Mouse (Mus musculus) embryo, embryonic 10.5 days (tissue): ENCODE data around the gene Depdc1a.
"Not testable (repeated sequence)": the region's sequence is repeated elsewhere in the genome, so short reads cannot be mapped to it uniquely, and the experiment has no call there.

Experiments used
- DNase-seq: peaks from one replicate; pipeline ENCODE4 v3.0.0-alpha.2; 2015; ENCODE audit warnings: low spot score

The Depdc1a gene

DNA sequence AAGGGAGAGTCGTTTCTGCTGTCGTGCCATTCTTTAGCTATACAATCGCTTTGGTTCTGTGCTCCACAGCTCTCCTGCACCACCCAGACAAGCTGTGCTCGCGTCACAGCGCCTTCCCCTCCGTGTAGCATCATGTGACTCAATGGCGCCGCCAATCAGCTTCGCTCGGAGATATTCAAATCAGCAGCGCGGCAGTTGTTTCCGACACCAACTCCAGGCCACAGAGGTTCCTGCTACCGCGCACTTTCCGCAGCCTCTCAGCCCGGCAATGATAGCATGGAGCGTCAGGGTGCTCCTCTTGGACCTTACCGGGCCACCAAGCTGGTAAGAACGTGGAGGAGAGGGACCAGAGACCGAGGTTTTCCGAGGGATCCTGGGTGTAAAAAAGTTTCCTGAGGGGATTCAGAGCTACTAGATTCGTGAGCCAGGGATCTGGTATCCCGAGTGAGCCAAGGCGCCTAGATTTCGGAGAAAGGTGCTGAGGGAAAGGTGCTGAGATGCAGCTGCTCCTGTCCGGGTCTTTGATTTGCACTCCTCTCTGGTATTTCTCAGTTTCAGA is at the start of gene Depdc1a:
Depdc1a (plus strand) TSS at position 191 of the 559 bp plus-strand sequence.
- peak; percentile 97 for DNase-seq

DNA sequence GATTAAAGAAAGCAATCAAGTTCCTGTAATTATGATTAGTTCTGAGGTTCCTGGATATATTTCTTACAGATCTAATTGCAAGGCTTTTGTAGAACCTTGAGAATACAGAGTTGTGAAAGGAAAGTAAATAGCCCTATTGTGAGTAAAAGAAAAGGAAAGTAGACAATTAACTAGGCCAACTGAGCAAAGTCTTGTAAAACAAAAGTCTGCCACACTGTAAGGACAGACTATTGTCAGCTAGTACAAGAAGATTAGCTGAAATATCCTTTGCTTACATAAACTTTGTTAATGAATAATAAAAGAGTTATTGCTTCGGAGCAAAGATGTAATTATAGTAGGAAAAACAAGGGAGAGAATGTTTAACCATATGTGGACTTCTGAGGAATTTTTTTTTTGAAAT is 25.2 kb upstream of the Depdc1a start:
- no peak for DNase-seq

DNA sequence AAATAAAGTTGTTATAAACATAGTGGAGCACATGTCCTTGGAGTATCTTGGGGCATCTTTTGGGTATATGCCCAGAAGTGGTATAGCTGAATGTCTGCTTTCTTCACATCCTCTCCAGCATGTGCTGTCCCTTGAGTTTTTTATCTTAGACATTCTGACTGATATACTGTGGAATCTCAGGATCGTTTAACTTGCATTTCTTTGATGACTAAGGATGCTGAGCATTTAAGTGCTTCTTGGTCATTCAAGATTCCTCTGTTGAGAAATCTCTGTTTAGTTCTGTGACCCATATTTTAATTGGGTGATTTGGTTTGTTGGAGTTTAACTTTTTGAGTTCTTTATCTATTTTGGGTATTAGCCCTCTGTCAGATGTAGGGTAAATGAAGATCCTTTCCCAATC is 19.8 kb upstream of the Depdc1a start:
- no peak for DNase-seq

DNA sequence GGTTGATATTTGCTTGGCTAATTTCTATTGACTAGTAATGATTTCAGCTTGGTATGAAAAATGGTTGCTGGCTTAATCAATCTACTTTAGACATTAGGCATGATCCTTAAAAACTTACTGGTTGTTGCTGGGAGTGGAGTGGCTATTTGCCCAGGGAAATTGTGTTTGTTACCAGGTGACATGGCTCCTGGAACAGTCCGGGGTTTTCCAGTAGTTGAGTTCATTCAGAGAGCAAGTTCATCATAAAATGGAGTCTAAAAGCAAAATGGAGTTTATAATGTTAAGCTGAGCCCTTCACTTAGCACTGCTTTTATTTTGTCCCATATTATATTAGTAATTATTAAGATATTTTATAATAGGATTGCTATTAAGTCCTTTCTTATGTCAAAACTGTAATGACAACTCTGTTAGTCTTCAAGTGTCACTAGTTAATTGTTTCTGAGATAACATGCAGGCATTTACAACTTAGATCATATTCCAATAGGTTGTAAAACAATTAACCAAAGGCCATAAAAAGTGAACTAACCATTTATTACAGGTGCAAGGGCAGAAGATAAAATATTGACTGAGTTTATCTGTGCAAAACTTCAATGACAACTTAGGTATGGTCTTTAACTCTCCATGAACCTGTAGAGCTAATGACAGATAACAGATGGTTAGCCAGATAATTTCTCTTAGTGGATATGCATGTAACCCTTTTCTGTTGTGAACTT is 17.8 kb upstream of the Depdc1a start:
- no peak for DNase-seq

DNA sequence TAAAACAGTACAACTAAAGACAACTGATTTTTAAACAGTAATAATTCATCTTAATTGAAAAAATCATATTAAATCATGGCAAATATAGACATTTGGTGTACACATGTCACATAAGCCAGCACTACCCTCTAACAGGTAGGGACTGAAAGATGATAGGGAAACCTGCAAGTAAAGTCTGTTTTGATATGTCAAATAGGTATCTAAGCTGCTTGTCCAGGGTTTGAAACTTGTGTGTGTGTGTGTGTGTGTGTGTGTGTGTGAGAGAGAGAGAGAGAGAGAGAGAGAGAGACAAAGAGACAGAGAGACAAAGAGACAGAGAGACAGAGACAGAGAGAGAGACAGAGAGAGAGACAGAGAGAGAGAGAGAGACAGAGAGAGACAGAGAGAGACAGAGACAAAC is 524 bp upstream of the Depdc1a start:
- not testable (repeated sequence) for DNase-seq

DNA sequence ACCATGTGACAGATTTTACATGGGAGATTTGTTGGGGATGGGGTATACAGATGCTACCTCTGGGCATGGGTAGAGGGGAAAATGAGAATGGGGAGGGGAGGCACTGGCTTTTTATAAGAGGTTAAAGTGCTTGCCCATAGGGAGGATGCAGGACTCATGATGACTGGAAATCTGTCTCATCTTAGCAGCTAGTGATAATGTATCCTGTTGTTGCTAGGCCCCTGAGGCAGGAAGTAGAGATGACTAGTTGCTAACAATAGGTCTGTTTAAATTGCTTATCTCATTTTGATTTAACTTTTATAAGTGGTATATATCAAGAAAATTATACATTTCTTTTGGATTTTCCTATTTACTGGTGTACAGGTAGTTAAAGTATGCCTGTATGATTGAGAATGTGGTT is 13.7 kb downstream of the Depdc1a start:
- no peak for DNase-seq

DNA sequence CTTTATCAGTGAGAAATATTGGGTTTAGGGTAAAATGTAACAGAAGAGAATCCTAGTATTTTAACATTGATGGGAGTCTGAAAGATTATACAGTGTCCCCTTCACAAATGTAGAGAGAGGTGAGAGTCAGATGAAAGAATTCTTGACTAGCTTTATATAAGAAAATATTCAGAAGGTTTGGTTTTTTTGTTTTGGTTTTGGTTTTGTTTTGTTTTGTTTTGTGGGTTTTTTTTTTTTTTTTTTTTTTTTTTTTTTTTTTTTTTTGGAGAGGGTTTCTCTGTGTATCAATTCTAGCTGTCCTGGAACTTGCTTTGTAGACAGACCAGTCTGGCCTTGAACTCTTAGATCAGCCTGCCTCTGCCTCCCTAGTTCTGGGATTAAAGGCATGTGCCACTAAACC is 33.3 kb downstream of the Depdc1a start:
- no peak for DNase-seq

DNA sequence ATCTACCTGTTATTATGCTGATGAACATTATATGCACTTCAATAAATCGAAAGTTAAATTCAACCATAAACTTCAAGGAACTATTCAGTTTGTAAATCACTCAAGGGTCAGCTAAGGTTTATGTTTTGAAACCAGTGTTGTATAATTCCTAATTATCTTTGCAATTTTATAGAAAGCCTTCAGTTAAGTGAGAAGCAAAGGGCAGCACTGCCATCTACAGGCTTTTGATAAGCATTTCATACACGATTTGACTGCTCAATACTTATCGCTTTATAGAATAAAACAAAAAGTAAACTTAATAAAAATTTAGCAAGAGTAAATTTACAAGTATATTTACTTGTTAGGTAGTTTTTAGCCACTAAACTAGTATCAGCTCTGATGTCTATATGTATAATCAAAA is 53.1 kb downstream of the Depdc1a start:
- peak; percentile 56 for DNase-seq

DNA sequence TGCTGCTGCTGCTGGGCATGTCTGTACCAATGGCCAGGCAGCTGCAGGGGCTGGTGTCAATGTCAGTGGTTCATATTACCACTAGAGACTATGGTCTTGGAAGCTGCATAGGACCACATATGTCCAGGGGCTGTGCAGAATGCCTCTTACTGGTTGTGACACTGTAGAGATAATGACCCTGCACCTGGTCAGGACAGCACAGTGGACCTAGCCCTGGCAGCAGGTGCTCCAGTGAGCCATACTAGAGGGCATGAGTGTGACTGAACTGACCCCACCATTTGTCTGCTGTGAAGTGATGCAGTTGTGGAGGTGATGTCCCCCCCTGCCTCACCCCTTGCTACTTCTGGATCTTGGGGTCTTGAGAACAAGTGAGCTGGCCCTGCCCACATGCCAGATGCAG is 55.0 kb downstream of the Depdc1a start:
- DNase-seq: no peak
